Mouse (Mus musculus) hindbrain, embryonic 12.5 days (tissue): ENCODE measurements around the gene Ubald2. TPM values are rescaled to one million over a fixed set of nuclear protein-coding genes. Genes with fewer than 3 reads are reported as not detected.

Source experiments
- ATAC-seq: fragments of 200-750 bp; cut with Nextera tagmentation; 2 replicates; pipeline ENCODE4 v1.8.0; 2017; ENCODE audit warnings: moderate TSS enrichment; ENCODE audit not compliant: low FRiP score
- H3K27ac ChIP-seq: fragments of 300-500 bp; sonication (generic); 2 replicates; pipeline ENCODE4 v1.5.1; 2016; ENCODE audit warnings: mild to moderate bottlenecking
- H3K27me3 ChIP-seq: fragments of 300-500 bp; sonication (generic); 2 replicates; pipeline ENCODE4 v1.6.1; 2016; ENCODE audit warnings: mild to moderate bottlenecking
- H3K36me3 ChIP-seq: fragments of 300-500 bp; sonication (generic); 2 replicates; pipeline ENCODE4 v1.6.1; 2016; ENCODE audit warnings: mild to moderate bottlenecking
- H3K4me1 ChIP-seq: fragments of 300-500 bp; sonication (generic); 2 replicates; pipeline ENCODE4 v1.6.1; 2016
- H3K4me2 ChIP-seq: fragments of 300-500 bp; sonication (generic); replicated peaks from 2 replicates; pipeline ENCODE4 v1.6.1; 2016; ENCODE audit warnings: mild to moderate bottlenecking
- H3K4me3 ChIP-seq: fragments of 300-500 bp; sonication (generic); 2 replicates; pipeline ENCODE4 v1.5.1; 2016; ENCODE audit warnings: mild to moderate bottlenecking
- H3K9ac ChIP-seq: fragments of 300-500 bp; sonication (generic); 2 replicates; pipeline ENCODE4 v1.6.1; 2016; ENCODE audit warnings: mild to moderate bottlenecking, moderate library complexity
- H3K9me3 ChIP-seq: fragments of 300-500 bp; sonication (generic); replicated peaks from 2 replicates; pipeline ENCODE4 v1.6.1; 2016; ENCODE audit warnings: mild to moderate bottlenecking
- WGBS: fragments of 180-500 bp; shearing (Covaris S2); methylation state at CpG from one replicate; pipeline ENCODE4 v1.1.7; 2016; 5-methylcytosine and 5-hydroxymethylcytosine counted together
- polyA plus RNA-seq: library from polyadenylated mRNA; unstranded; fragments of >200 nt; fragmentation: Nextera tagmentation; extraction: Ambion mirVana; gene quantifications from 2 replicates; pipeline ENCODE4 v1.2.1, GENCODE M21; 2016

The Ubald2 gene
- polyA plus RNA-seq, 1 experiment from 2014 or later, result 50.6 TPM

- Histone ChIP-seq H3K36me3 (peaks cover 91% of the 10 kb centered on the region), H3K9me3 (no peaks in the 10 kb centered on the region), H3K4me1 (no peaks in the 10 kb centered on the region), H3K27me3 (no peaks in the 10 kb centered on the region), H3K4me3 (no peak overlapping the region), H3K27ac (no peak overlapping the region), H3K4me2 (no peak overlapping the region), H3K9ac (no peak overlapping the region)
- 53% methylated on average over 8 of the region's 8 CpGs for WGBS
- no peak for ATAC-seq
These were observed 45.9 kb downstream of the Ubald2 start for GRCm38 (mm10) chr11:116479832-116480231.

GRCm38 (mm10) chr11:116480975-116481374, 47.1 kb downstream of the Ubald2 start:
- no peak overlapping the region for H3K4me2 ChIP-seq
- no peak for ATAC-seq
- H3K9me3 ChIP-seq, result no peaks in the 10 kb centered on the region
- H3K9ac ChIP-seq, result no peak overlapping the region
- H3K27ac ChIP-seq, result no peak overlapping the region
- no peak overlapping the region for H3K4me3 ChIP-seq
- WGBS, result 95% methylated on average over 8 of the region's 8 CpGs
- H3K27me3 ChIP-seq, result no peaks in the 10 kb centered on the region
- H3K36me3 ChIP-seq, result peaks cover 92% of the 10 kb centered on the region
- no peaks in the 10 kb centered on the region for H3K4me1 ChIP-seq

- H3K4me2 ChIP-seq, result no peak overlapping the region
- H3K27me3 ChIP-seq, result no peaks in the 10 kb centered on the region
- H3K9me3 ChIP-seq, result no peaks in the 10 kb centered on the region
- H3K27ac ChIP-seq, result no peak overlapping the region
- H3K36me3 ChIP-seq, result peaks cover 91% of the 10 kb centered on the region
- H3K4me3 ChIP-seq, result no peak overlapping the region
- no peak for ATAC-seq
- no peaks in the 10 kb centered on the region for H3K4me1 ChIP-seq
- 83% methylated on average over 7 of the region's 7 CpGs for WGBS
- no peak overlapping the region for H3K9ac ChIP-seq
These were observed 47.9 kb downstream of the Ubald2 start for GRCm38 (mm10) chr11:116481776-116482175.

GRCm38 (mm10) chr11:116484261-116484660, 50.4 kb downstream of the Ubald2 start:
- ATAC-seq, result no peak
- no peak overlapping the region for H3K9ac ChIP-seq
- WGBS, result 93% methylated on average over 8 of the region's 8 CpGs
- no peak overlapping the region for H3K4me2 ChIP-seq
- no peaks in the 10 kb centered on the region for H3K27me3 ChIP-seq
- H3K27ac ChIP-seq, result no peak overlapping the region
- H3K4me3 ChIP-seq, result no peak overlapping the region
- H3K4me1 ChIP-seq, result peaks cover 7% of the 10 kb centered on the region
- H3K9me3 ChIP-seq, result 0 out of 2 replicates have a peak, but pooled peaks cover 5% of the 10 kb centered on the region
- H3K36me3 ChIP-seq, result peaks cover 75% of the 10 kb centered on the region

GRCm38 (mm10) chr11:116488207-116488606, 54.3 kb downstream of the Ubald2 start:
- no peak for ATAC-seq
- Histone ChIP-seq H3K4me2 (no peak overlapping the region), H3K27ac (no peak overlapping the region), H3K9me3 (0 out of 2 replicates have a peak, but pooled peaks cover 5% of the 10 kb centered on the region), H3K36me3 (peaks cover 40% of the 10 kb centered on the region), H3K4me1 (peaks cover 11% of the 10 kb centered on the region), H3K9ac (no peak overlapping the region), H3K4me3 (no peak overlapping the region), H3K27me3 (no peaks in the 10 kb centered on the region)

Other genes with a start within 250 kb of the Ubald2 start
- gene Ten1, start 235.2 kb upstream of the Ubald2 start, polyA plus RNA-seq, result 57.4 and 63.1 TPM in 2 replicates
- gene Acox1, start 235.0 kb upstream of the Ubald2 start, polyA plus RNA-seq, result 43.8 and 45.9 TPM in 2 replicates
- gene Evpl, start 196.0 kb upstream of the Ubald2 start, polyA plus RNA-seq, result 1.0 and 1.3 TPM in 2 replicates
- gene Srp68, start 159.9 kb upstream of the Ubald2 start, polyA plus RNA-seq, result 85.2 and 88.0 TPM in 2 replicates
- gene Galr2, start 153.2 kb upstream of the Ubald2 start, polyA plus RNA-seq, result 0.53 and 0.56 TPM in 2 replicates
- 82.8 and 89.1 TPM in 2 replicates for gene Exoc7, start 126.9 kb upstream of the Ubald2 start, polyA plus RNA-seq
- gene Foxj1, start 98.7 kb upstream of the Ubald2 start, polyA plus RNA-seq, result 27.2 and 28.2 TPM in 2 replicates
- 44.8 and 47.2 TPM in 2 replicates for gene Rnf157, start 21.1 kb upstream of the Ubald2 start, polyA plus RNA-seq
- 0.18 and 0.39 TPM in 2 replicates for gene Qrich2, start 32.1 kb downstream of the Ubald2 start, polyA plus RNA-seq
- 164 and 179 TPM in 2 replicates for gene Prpsap1, start 60.1 kb downstream of the Ubald2 start, polyA plus RNA-seq
- 8.9 and 10.2 TPM in 2 replicates for gene Sphk1, start 96.8 kb downstream of the Ubald2 start, polyA plus RNA-seq
- gene Ube2o, start 147.4 kb downstream of the Ubald2 start, polyA plus RNA-seq, result 23.6 and 27.6 TPM in 2 replicates
- gene Aanat, start 152.3 kb downstream of the Ubald2 start, polyA plus RNA-seq, result 0.15 TPM in 1 of 2 replicates, not detected in the other
- gene Rhbdf2, start 192.9 kb downstream of the Ubald2 start, polyA plus RNA-seq, result 3.7 and 4.5 TPM in 2 replicates
- 0.34 and 0.43 TPM in 2 replicates for gene Prcd, start 219.4 kb downstream of the Ubald2 start, polyA plus RNA-seq
- 4.5 and 5.9 TPM in 2 replicates for gene Cygb, start 220.2 kb downstream of the Ubald2 start, polyA plus RNA-seq